Mouse (Mus musculus) testis, adult 2 months (tissue): Measurements from ENCODE around the gene Prpsap1.

Experiments used
- CTCF ChIP-seq: fragments of 200-500 bp; IDR thresholded peaks from 2 replicates; pipeline ENCODE4 v1.5.1; 2012; ENCODE audit warnings: low read depth, mild to moderate bottlenecking, inconsistent platforms, low read length, moderate library complexity; ENCODE audit not compliant: control insufficient read depth, insufficient read depth, insufficient replicate concordance
- POLR2A ChIP-seq: fragments of 200-500 bp; IDR thresholded peaks from 2 replicates; pipeline ENCODE4 v1.6.1; 2012; ENCODE audit warnings: low read depth, mild to moderate bottlenecking, inconsistent platforms, low read length, moderate library complexity; ENCODE audit not compliant: control insufficient read depth

- no peak for TF ChIP-seq CTCF
- TF ChIP-seq POLR2A: no peak
Measured at GRCm38 (mm10) chr11:116528636-116529320, 34.8 kb upstream of the Prpsap1 start.
